Mouse (Mus musculus) ES-E14 (cell line): Measurements from ENCODE around the gene Slc4a1. TPM values are rescaled to one million over a fixed set of nuclear protein-coding genes. Genes with fewer than 3 reads are reported as not detected.

Experiments
- DNase-seq: peaks from one replicate; pipeline ENCODE4 v3.0.0-alpha.2; 2013; ENCODE audit warnings: low read depth, low spot score
- H3K27ac ChIP-seq: 2 replicates; pipeline ENCODE4 v1.5.1; 2012; ENCODE audit warnings: low read depth, mild to moderate bottlenecking, low read length, moderate library complexity, mixed read lengths; ENCODE audit not compliant: poor library complexity, insufficient read depth, severe bottlenecking
- H3K36me3 ChIP-seq: 2 replicates; pipeline ENCODE4 v1.6.1; 2012; ENCODE audit warnings: mild to moderate bottlenecking, low read length, moderate library complexity, mixed read lengths; ENCODE audit not compliant: control insufficient read depth, poor library complexity, insufficient read depth, severe bottlenecking
- H3K4me1 ChIP-seq, 2 experiments: fragments of 150-350 bp in 1 of 2; sonication (generic) in 1 of 2; 2 replicates each; pipeline ENCODE4 v1.6.1; 2012; ENCODE audit warnings: low read length in 2 of 2, mild to moderate bottlenecking in 1 of 2, mixed read lengths in 1 of 2; ENCODE audit not compliant: control insufficient read depth in 2 of 2, insufficient read depth in 2 of 2, poor library complexity in 1 of 2
- H3K4me3 ChIP-seq, 2 experiments: fragments of 150-350 bp in 1 of 2; sonication (generic) in 1 of 2; 2 replicates each; pipeline ENCODE4 v1.5.1; 2012; ENCODE audit warnings: low read length in 2 of 2, low read depth in 1 of 2, mild to moderate bottlenecking in 1 of 2, mixed read lengths in 1 of 2; ENCODE audit not compliant: insufficient read depth in 1 of 2, poor library complexity in 1 of 2, severe bottlenecking in 1 of 2
- H3K9ac ChIP-seq: 2 replicates; pipeline ENCODE4 v1.6.1; 2012; ENCODE audit warnings: low read depth, mild to moderate bottlenecking, low read length, mixed read lengths; ENCODE audit not compliant: poor library complexity, insufficient read depth, severe bottlenecking
- H3K9me3 ChIP-seq: fragments of 150-350 bp; sonication (generic); 2 replicates; pipeline ENCODE4 v1.6.1; 2012; ENCODE audit warnings: low read depth, mild to moderate bottlenecking, low read length; ENCODE audit not compliant: control insufficient read depth, insufficient read depth
- CHD2 ChIP-seq: IDR thresholded peaks from 2 replicates; pipeline ENCODE4 v1.6.1; 2014; ENCODE audit warnings: mild to moderate bottlenecking, low read depth, low read length, inconsistent platforms
- HCFC1 ChIP-seq: IDR thresholded peaks from 2 replicates; pipeline ENCODE4 v1.6.1; 2012; ENCODE audit warnings: low read length, inconsistent platforms, borderline replicate concordance; ENCODE audit not compliant: insufficient read depth
- MAFK ChIP-seq: IDR thresholded peaks from 2 replicates; pipeline ENCODE4 v1.6.1; 2014; ENCODE audit warnings: mild to moderate bottlenecking, low read depth, low read length, inconsistent platforms; ENCODE audit not compliant: insufficient read depth
- ZC3H11A ChIP-seq: IDR thresholded peaks from 2 replicates; pipeline ENCODE4 v1.6.1; 2012; ENCODE audit warnings: low read depth, mild to moderate bottlenecking, inconsistent platforms, low read length, borderline replicate concordance
- ZNF384 ChIP-seq: IDR thresholded peaks from 2 replicates; pipeline ENCODE4 v1.6.1; 2012; ENCODE audit warnings: low read depth, low read length, inconsistent platforms
- in situ Hi-C, 2 experiments: fragments of 600-800 bp; cut with MboI; formaldehyde crosslinking; loops; one replicate each; pipeline ENCODE4 v1.15.1; 2025; ENCODE audit warnings: low sequenced_read_pairs in 2 of 2, inconsistent platforms in 1 of 2; ENCODE audit not compliant: unreplicated experiment in 2 of 2
- total RNA-seq: library from RNA; depleted of rRNA; stranded (reverse); fragments of 300-350 nt; gene quantifications from 2 replicates; pipeline ENCODE4 v1.2.3, GENCODE M21; 2012

The Slc4a1 gene
- total RNA-seq, 1 experiment = 0.18 TPM

- no peaks in the 10 kb centered on the region for H3K36me3 ChIP-seq
- in situ Hi-C loops = no loop called here
- TF ChIP-seq ZC3H11A (no peak), CHD2 (no peak), HCFC1 (no peak), ZNF384 (no peak), MAFK (no peak)
Measured at GRCm38 (mm10) chr11:102355501-102355900, 10.5 kb downstream of the Slc4a1 start.

GRCm38 (mm10) chr11:102353021-102353431 lies 13.0 kb downstream of the Slc4a1 start:
- in situ Hi-C loops = no loop called here
- Histone ChIP-seq H3K4me1 (peaks cover 2 to 13% of the 10 kb centered on the region in 2 experiments; a peak in 1 of 4 replicates), H3K9ac (no peak overlapping the region), H3K9me3 (no peaks in the 10 kb centered on the region), H3K4me3 (no peak overlapping the region), H3K27ac (no peak overlapping the region), H3K36me3 (no peaks in the 10 kb centered on the region)
- TF ChIP-seq HCFC1 = no peak
- no peak for TF ChIP-seq ZNF384
- TF ChIP-seq ZC3H11A = no peak
- no peak for TF ChIP-seq CHD2
- no peak for DNase-seq

More at GRCm38 (mm10) chr11:102355501-102355900, 10.5 kb downstream of the Slc4a1 start:
- Histone ChIP-seq H3K9ac (no peak overlapping the region), H3K4me3 (no peak overlapping the region), H3K27ac (no peak overlapping the region), H3K9me3 (no peaks in the 10 kb centered on the region), H3K4me1 (peaks cover 2 to 13% of the 10 kb centered on the region in 2 experiments; a peak in 1 of 4 replicates)
- no peak for DNase-seq

DNA sequence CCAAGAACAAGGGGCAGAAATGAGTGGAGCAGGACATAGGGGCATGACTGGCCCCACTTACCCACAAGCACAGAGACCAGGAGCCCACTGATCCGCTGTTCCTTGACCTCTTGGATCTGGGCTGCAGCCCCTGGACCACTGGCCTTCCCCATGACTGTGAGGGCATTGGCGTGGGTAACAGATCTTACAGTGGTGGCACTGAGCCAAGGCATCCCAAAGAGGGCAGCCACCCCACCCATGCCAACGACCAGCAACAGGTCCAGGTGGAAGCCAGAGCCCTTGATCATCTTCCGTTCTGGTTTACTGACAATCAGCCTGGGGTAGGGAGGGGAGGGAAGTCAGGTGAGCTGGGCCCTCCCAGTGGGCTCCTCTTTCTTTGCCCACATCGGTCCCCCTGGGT lies 13.6 kb downstream of the Slc4a1 start:
- Histone ChIP-seq H3K4me1 (peaks cover 2 to 13% of the 10 kb centered on the region in 2 experiments; a peak in 1 of 4 replicates), H3K9ac (no peak overlapping the region), H3K4me3 (no peak overlapping the region), H3K27ac (no peak overlapping the region), H3K36me3 (no peaks in the 10 kb centered on the region), H3K9me3 (no peaks in the 10 kb centered on the region)
- in situ Hi-C loops = no loop called here
- TF ChIP-seq MAFK = no peak
- no peak for TF ChIP-seq CHD2
- no peak for TF ChIP-seq ZNF384
- no peak for TF ChIP-seq HCFC1
- no peak for TF ChIP-seq ZC3H11A
- no peak for DNase-seq

- no peaks in the 10 kb centered on the region for H3K36me3 ChIP-seq
- no peak overlapping the region for H3K9ac ChIP-seq
- no peak overlapping the region for H3K4me3 ChIP-seq
- no peaks in the 10 kb centered on the region for H3K9me3 ChIP-seq
- H3K27ac ChIP-seq = no peak overlapping the region
- no peak for DNase-seq
- H3K4me1 ChIP-seq = peaks cover 0 to 10% of the 10 kb centered on the region in 2 experiments; a peak in 1 of 4 replicates
- in situ Hi-C loops = no loop called here
- TF ChIP-seq CHD2 = no peak
- no peak for TF ChIP-seq ZNF384
- TF ChIP-seq ZC3H11A = no peak
- TF ChIP-seq HCFC1 = no peak
- TF ChIP-seq MAFK = no peak
Measured at GRCm38 (mm10) chr11:102350981-102351523, 15.0 kb downstream of the Slc4a1 start.

DNA sequence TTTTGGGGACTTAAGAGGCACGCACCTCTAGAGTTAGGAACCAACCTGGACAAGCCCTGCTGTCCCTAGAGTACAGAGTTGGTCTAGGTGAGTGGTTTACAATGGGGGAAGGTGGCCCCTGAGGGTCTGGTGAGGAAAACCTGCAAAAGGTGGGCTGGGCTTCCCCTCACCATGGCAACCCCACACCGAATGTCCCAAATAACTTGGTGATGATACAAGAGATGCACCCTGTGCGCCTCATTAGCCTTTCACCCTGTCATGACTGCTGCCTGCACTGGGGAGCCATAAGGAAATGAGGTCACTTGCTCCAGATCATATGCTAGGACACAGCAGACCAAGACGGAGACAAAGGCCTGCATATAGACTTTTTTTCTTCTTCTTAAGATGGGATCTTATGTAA lies 15.6 kb downstream of the Slc4a1 start:
- Histone ChIP-seq H3K4me3 (no peak overlapping the region), H3K27ac (no peak overlapping the region), H3K36me3 (no peaks in the 10 kb centered on the region), H3K4me1 (peaks cover 0 to 10% of the 10 kb centered on the region in 2 experiments; a peak in 1 of 4 replicates), H3K9me3 (no peaks in the 10 kb centered on the region), H3K9ac (no peak overlapping the region)
- in situ Hi-C loops = no loop called here
- no peak for DNase-seq
- TF ChIP-seq ZNF384 = no peak
- TF ChIP-seq MAFK = no peak
- no peak for TF ChIP-seq CHD2
- no peak for TF ChIP-seq HCFC1
- TF ChIP-seq ZC3H11A = no peak
